Mouse (Mus musculus): ENCODE results near the gene Zfp975.
"Not testable (repeated sequence)": the region's sequence is repeated elsewhere in the genome, so short reads cannot be mapped to it uniquely, and the experiment has no call there.

Zfp975 gene

GRCm38 (mm10) chr7:42692362-42693158 lies at the start of gene Zfp975:
Zfp975 (minus strand) TSS chr7:42692742.
- DNase-seq = peak; percentile 46 to 58

GRCm38 (mm10) chr7:42738536-42739210 lies 46.1 kb upstream of the Zfp975 start:
- no peak for DNase-seq

GRCm38 (mm10) chr7:42726917-42727316 lies 34.4 kb upstream of the Zfp975 start, which contains the start of gene Gm17067:
Gm17067 (minus strand) TSS chr7:42727017.
- DNase-seq = not testable (repeated sequence)

- not testable (repeated sequence) for DNase-seq
Measured at GRCm38 (mm10) chr7:42693251-42693650, 709 bp upstream of the Zfp975 start.

- not testable (repeated sequence) for DNase-seq
Measured at GRCm38 (mm10) chr7:42680081-42680480, 12.5 kb downstream of the Zfp975 start.

GRCm38 (mm10) chr7:42679646-42680045 lies 12.9 kb downstream of the Zfp975 start:
- DNase-seq = not testable (repeated sequence)

GRCm38 (mm10) chr7:42660140-42660539 lies 32.4 kb downstream of the Zfp975 start:
- DNase-seq = not testable (repeated sequence)

GRCm38 (mm10) chr7:42655211-42655610 lies 37.3 kb downstream of the Zfp975 start:
- DNase-seq = not testable (repeated sequence)

- DNase-seq = not testable (repeated sequence)
Measured at GRCm38 (mm10) chr7:42643120-42643620, 49.4 kb downstream of the Zfp975 start.

GRCm38 (mm10) chr7:42642152-42643115 lies 50.1 kb downstream of the Zfp975 start, which contains the start of gene Zfp976:
Zfp976 (minus strand) TSS chr7:42642588.
- peak; percentile 16 to 22 for DNase-seq

- not testable (repeated sequence) for DNase-seq
Measured at GRCm38 (mm10) chr7:42631031-42631430, 61.5 kb downstream of the Zfp975 start.
